Mouse (Mus musculus) ES-E14 (cell line): ENCODE measurements around the gene 1190005I06Rik. TPM values are rescaled to one million over a fixed set of nuclear protein-coding genes. Genes with fewer than 3 reads are reported as not detected.

Experiments
- DNase-seq: peaks from one replicate; pipeline ENCODE4 v3.0.0-alpha.2; 2013; ENCODE audit warnings: low read depth, low spot score
- H3K27ac ChIP-seq: 2 replicates; pipeline ENCODE4 v1.5.1; 2012; ENCODE audit warnings: low read depth, mild to moderate bottlenecking, low read length, moderate library complexity, mixed read lengths; ENCODE audit not compliant: poor library complexity, insufficient read depth, severe bottlenecking
- H3K36me3 ChIP-seq: 2 replicates; pipeline ENCODE4 v1.6.1; 2012; ENCODE audit warnings: mild to moderate bottlenecking, low read length, moderate library complexity, mixed read lengths; ENCODE audit not compliant: control insufficient read depth, poor library complexity, insufficient read depth, severe bottlenecking
- H3K4me1 ChIP-seq, 2 experiments: fragments of 150-350 bp in 1 of 2; sonication (generic) in 1 of 2; 2 replicates each; pipeline ENCODE4 v1.6.1; 2012; ENCODE audit warnings: low read length in 2 of 2, mild to moderate bottlenecking in 1 of 2, mixed read lengths in 1 of 2; ENCODE audit not compliant: control insufficient read depth in 2 of 2, insufficient read depth in 2 of 2, poor library complexity in 1 of 2
- H3K4me3 ChIP-seq, 2 experiments: fragments of 150-350 bp in 1 of 2; sonication (generic) in 1 of 2; 2 replicates each; pipeline ENCODE4 v1.5.1; 2012; ENCODE audit warnings: low read length in 2 of 2, low read depth in 1 of 2, mild to moderate bottlenecking in 1 of 2, mixed read lengths in 1 of 2; ENCODE audit not compliant: insufficient read depth in 1 of 2, poor library complexity in 1 of 2, severe bottlenecking in 1 of 2
- H3K9ac ChIP-seq: 2 replicates; pipeline ENCODE4 v1.6.1; 2012; ENCODE audit warnings: low read depth, mild to moderate bottlenecking, low read length, mixed read lengths; ENCODE audit not compliant: poor library complexity, insufficient read depth, severe bottlenecking
- H3K9me3 ChIP-seq: fragments of 150-350 bp; sonication (generic); 2 replicates; pipeline ENCODE4 v1.6.1; 2012; ENCODE audit warnings: low read depth, mild to moderate bottlenecking, low read length; ENCODE audit not compliant: control insufficient read depth, insufficient read depth
- CHD2 ChIP-seq: IDR thresholded peaks from 2 replicates; pipeline ENCODE4 v1.6.1; 2014; ENCODE audit warnings: mild to moderate bottlenecking, low read depth, low read length, inconsistent platforms
- HCFC1 ChIP-seq: IDR thresholded peaks from 2 replicates; pipeline ENCODE4 v1.6.1; 2012; ENCODE audit warnings: low read length, inconsistent platforms, borderline replicate concordance; ENCODE audit not compliant: insufficient read depth
- MAFK ChIP-seq: IDR thresholded peaks from 2 replicates; pipeline ENCODE4 v1.6.1; 2014; ENCODE audit warnings: mild to moderate bottlenecking, low read depth, low read length, inconsistent platforms; ENCODE audit not compliant: insufficient read depth
- ZC3H11A ChIP-seq: IDR thresholded peaks from 2 replicates; pipeline ENCODE4 v1.6.1; 2012; ENCODE audit warnings: low read depth, mild to moderate bottlenecking, inconsistent platforms, low read length, borderline replicate concordance
- ZNF384 ChIP-seq: IDR thresholded peaks from 2 replicates; pipeline ENCODE4 v1.6.1; 2012; ENCODE audit warnings: low read depth, low read length, inconsistent platforms
- in situ Hi-C, 2 experiments: fragments of 600-800 bp; cut with MboI; formaldehyde crosslinking; loops; one replicate each; pipeline ENCODE4 v1.15.1; 2025; ENCODE audit warnings: low sequenced_read_pairs in 2 of 2, inconsistent platforms in 1 of 2; ENCODE audit not compliant: unreplicated experiment in 2 of 2
- total RNA-seq: library from RNA; depleted of rRNA; stranded (reverse); fragments of 300-350 nt; gene quantifications from 2 replicates; pipeline ENCODE4 v1.2.3, GENCODE M21; 2012

1190005I06Rik gene
- total RNA-seq, 1 experiment, result 21.8 TPM

DNA sequence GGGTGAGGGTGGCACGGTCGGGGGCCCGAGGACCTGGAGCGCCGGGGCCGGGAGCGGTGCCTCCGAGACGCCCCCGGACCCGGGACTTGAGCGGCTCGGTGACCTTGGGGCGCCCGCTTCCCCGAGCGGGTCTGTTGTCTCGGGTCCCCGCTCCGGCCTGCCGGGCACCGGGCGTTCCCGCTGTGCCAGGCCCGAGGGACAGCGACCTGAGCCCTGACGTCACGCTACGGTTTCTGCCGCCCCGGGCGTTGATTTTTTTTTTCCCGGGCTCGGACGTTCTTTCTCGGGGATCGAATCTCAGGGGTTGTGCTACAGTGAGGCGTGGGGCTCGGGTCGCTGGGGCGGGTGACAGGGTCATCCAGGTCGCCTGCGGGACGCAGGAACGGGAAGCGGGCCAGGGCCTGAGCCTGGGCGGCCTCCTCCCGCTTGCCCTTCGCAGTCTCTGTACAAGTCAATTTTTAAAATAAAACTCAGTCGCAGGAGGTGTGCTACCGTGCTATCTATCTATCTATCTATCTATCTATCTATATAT, 21.0 kb upstream of the 1190005I06Rik start, which contains the start of gene Emc8:
Gene Emc8 (minus strand): TSS at position 200 of the 532 bp plus-strand sequence.
- TF ChIP-seq MAFK (no peak), HCFC1 (no peak), ZC3H11A (no peak), ZNF384 (no peak), CHD2 (no peak)
- peak within 1 kb of the TSS; percentile 74 for H3K27ac ChIP-seq
- DNase-seq, result no peak
- H3K4me1 ChIP-seq, result peaks cover 0 to 27% of the 10 kb centered on the region in 2 experiments; a peak in 2 of 4 replicates
- H3K4me3 ChIP-seq, result peak within 1 kb of the TSS; percentile 93 to 97
- in situ Hi-C loops, result no loop called here
- no peaks in the 10 kb centered on the region for H3K9me3 ChIP-seq
- H3K9ac ChIP-seq, result peak within 1 kb of the TSS; percentile 98
- peaks cover 50% of the 10 kb centered on the region for H3K36me3 ChIP-seq

DNA sequence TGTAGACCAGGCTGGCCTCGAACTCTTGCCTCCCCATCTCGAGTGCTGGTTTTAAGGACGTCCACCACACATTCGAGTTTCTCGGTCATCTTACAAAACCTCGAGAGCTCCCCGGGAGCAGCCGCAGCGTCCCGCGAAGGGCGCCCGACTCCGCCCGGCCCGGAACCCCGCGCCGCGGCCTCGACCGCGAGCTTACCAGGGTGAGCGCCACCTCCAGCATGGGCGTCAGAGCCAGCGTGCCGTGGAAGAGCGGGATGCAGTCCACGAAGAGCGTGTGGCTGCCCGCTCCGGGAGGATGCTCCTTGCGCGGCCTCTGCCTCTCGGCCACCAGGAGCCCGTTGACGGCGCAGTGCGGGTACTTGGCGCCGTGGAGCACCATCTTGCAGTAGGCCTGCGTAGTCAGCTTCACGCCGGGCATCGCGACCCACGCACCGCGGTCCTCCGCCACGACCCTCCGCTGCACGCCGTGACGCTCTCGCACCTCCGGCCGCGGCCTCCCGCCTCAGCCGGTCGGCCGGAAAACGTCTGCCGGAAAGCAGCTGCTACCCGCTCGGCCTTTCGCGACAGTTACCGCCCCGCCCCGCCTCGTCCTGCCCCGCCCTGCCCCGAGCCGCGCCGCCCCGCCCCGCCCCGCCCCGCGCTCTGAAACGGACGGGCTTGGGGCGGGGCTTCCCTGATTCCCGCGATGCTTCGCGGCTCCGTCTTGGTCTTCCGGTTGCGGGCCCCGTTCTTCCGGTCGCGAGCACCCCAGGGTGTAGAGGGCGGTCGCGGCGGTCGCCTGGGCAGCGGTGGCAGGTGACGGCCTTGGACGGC, 20.3 kb upstream of the 1190005I06Rik start, which contains the start of the genes Gm27021 and Cox4i1:
Gene Gm27021 (minus strand): TSS at position 519 of the 813 bp plus-strand sequence.
Gene Cox4i1 (plus strand): TSS at position 662 of the 813 bp plus-strand sequence.
- H3K9ac ChIP-seq, result peak within 1 kb of the TSS; percentile 98
- H3K4me3 ChIP-seq, result peak within 1 kb of the TSS; percentile 93 to 97
- peak within 1 kb of the TSS; percentile 74 for H3K27ac ChIP-seq
- DNase-seq, result peak; percentile 85
- TF ChIP-seq ZNF384 (no peak), ZC3H11A (no peak), HCFC1 (0 out of 2 replicates have a peak, but pooled peaks have one; percentile 34), MAFK (no peak), CHD2 (peak; percentile 79)
- no peaks in the 10 kb centered on the region for H3K9me3 ChIP-seq
- H3K36me3 ChIP-seq, result peaks cover 43% of the 10 kb centered on the region
- H3K4me1 ChIP-seq, result peaks cover 0 to 25% of the 10 kb centered on the region in 2 experiments; a peak in 1 of 4 replicates
- in situ Hi-C loops, result no loop called here

GRCm38 (mm10) chr8:120666807-120667470, 19.5 kb upstream of the 1190005I06Rik start:
- peak overlapping the region; percentile 92 to 93 for H3K4me3 ChIP-seq
- peak overlapping the region; percentile 98 for H3K9ac ChIP-seq
- H3K27ac ChIP-seq, result peak overlapping the region; percentile 57
- no peaks in the 10 kb centered on the region for H3K9me3 ChIP-seq
- no peak for DNase-seq
- H3K4me1 ChIP-seq, result peaks cover 0 to 18% of the 10 kb centered on the region in 2 experiments; a peak in 1 of 4 replicates
- in situ Hi-C loops, result no loop called here
- TF ChIP-seq ZC3H11A, result no peak
- no peak for TF ChIP-seq HCFC1
- no peak for TF ChIP-seq MAFK
- TF ChIP-seq CHD2, result no peak
- no peak for TF ChIP-seq ZNF384
- H3K36me3 ChIP-seq, result peaks cover 35% of the 10 kb centered on the region

- H3K4me1 ChIP-seq, result peaks cover 0 to 18% of the 10 kb centered on the region in 2 experiments; a peak in 1 of 4 replicates
- in situ Hi-C loops, result no loop called here
- peak overlapping the region; percentile 98 for H3K9ac ChIP-seq
- no peaks in the 10 kb centered on the region for H3K9me3 ChIP-seq
- TF ChIP-seq HCFC1 (no peak), CHD2 (no peak), ZNF384 (no peak), MAFK (no peak), ZC3H11A (no peak)
- peak overlapping the region; percentile 92 to 93; a peak in 3 of 4 replicates for H3K4me3 ChIP-seq
- peaks cover 32% of the 10 kb centered on the region for H3K36me3 ChIP-seq
- DNase-seq, result peak; percentile 51
- peak overlapping the region; percentile 54; the same call in 1 of the 2 replicates for H3K27ac ChIP-seq
These were observed 18.5 kb upstream of the 1190005I06Rik start for GRCm38 (mm10) chr8:120665726-120666455.
